Mouse (Mus musculus) heart, postnatal 0 days (tissue): Measurements from ENCODE around the gene Nsmf.

ENCODE experiments used
- CTCF ChIP-seq: IDR thresholded peaks from 2 replicates; pipeline ENCODE4 v1.5.1; 2016; ENCODE audit warnings: antibody characterized with exemption, control low read depth, low read depth
- EP300 ChIP-seq: IDR thresholded peaks from 2 replicates; pipeline ENCODE4 v1.6.1; 2016; ENCODE audit warnings: antibody characterized with exemption, low read depth

GRCm38 (mm10) chr2:25104122-25104521 lies 50.0 kb downstream of the Nsmf start:
- TF ChIP-seq CTCF: no peak
- TF ChIP-seq EP300: no peak
